Mouse (Mus musculus): Measurements from ENCODE around the gene Sectm1a. TPM values are rescaled to one million over a fixed set of nuclear protein-coding genes. Genes with fewer than 3 reads are reported as not detected.
"Not testable (repeated sequence)": the region's sequence is repeated elsewhere in the genome, so short reads cannot be mapped to it uniquely, and the experiment has no call there.

Gene Sectm1a
- total RNA-seq, 2 experiments from 2014 or later, result not detected

- no peak for ATAC-seq (replicated peaks; ENCODE audit: low FRiP score, poor library complexity, severe bottlenecking)
Measured at GRCm38 (mm10) chr11:121092606-121093585, 11.9 kb upstream of the Sectm1a start.

DNA sequence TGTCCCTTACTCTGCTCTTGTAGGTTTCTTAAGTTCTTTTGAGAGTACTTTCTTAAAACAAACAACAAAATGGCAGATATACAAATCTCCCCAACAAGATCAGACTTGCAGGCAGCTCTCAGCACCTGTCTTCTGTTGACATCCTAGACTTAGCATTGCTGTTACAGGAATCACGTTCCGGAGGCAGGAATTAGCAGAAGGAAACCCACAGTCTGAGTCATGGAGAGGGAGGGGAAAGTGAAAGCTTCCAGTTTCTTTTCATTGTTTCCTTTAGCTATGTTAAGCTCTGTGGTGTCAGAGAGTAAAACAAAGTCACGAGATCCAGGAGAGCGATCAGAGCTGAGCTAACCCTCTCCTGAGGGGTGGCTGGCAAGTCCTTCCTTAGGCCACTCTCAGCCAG lies 9.9 kb upstream of the Sectm1a start:
- ATAC-seq (replicated peaks; ENCODE audit: low FRiP score, poor library complexity, severe bottlenecking), result no peak

DNA sequence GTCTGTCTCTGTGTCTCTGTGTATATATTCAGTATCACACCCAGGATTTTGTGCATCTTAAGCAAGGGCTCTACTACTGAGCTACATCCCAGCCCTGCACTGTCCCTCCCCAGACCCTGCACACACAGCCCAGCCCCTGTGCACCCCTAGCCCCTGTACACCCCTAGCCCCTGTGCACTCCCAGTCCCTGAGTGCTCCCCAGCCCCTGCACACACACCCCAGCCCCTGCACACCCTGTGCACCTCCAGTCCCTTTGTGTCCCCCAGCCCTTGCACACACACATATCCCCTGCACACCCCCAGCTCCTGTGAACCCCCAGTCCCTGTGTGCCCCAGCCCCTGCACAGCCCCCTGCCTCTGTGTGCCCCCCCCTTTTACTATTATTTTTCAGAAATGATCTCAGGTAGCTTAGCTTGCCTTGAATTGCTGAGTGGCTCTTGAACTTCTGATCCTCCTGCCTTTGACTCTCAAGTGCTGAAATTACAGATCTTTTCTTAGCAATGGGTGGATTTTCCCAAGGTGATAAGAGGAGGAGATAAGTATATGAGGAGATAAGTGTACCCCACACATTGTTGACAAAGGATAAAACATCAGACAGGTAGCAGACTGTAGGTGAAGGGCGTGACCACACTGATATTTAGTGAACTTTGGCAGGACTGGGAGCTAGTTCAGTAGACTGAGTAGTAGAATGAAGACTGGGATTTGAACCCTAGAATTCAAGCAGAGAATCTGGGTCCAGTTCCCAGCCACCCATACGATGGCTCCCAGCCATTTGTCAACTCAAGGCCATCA lies 8.9 kb upstream of the Sectm1a start:
- no peak for ATAC-seq (replicated peaks; ENCODE audit: low FRiP score, poor library complexity, severe bottlenecking)

GRCm38 (mm10) chr11:121088997-121089396 lies 8.0 kb upstream of the Sectm1a start:
- ATAC-seq (replicated peaks; ENCODE audit: low FRiP score, poor library complexity, severe bottlenecking), result no peak

DNA sequence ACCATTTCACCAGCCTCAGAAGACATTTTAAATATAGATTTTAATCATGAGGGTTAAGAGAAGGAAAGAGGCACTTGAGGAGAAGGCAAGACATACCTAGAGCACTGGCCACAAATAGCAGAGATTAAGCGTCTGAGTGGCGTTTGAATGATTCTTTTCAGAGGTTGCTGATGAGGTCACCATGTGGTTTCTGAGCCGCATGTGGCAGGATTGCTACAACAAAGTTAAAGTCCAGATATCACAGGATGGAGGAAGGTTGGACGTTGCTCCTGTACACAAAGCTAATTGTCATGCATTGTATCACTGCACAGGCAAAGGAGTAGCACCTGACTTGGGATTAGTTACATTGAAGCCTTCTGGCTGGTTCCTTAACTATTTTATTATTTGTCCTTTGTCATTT lies 5.3 kb upstream of the Sectm1a start:
- ATAC-seq (replicated peaks; ENCODE audit: low FRiP score, poor library complexity, severe bottlenecking), result no peak

- ATAC-seq (replicated peaks; ENCODE audit: low FRiP score, poor library complexity, severe bottlenecking), result no peak
Measured at GRCm38 (mm10) chr11:121085181-121085580, 4.2 kb upstream of the Sectm1a start.

DNA sequence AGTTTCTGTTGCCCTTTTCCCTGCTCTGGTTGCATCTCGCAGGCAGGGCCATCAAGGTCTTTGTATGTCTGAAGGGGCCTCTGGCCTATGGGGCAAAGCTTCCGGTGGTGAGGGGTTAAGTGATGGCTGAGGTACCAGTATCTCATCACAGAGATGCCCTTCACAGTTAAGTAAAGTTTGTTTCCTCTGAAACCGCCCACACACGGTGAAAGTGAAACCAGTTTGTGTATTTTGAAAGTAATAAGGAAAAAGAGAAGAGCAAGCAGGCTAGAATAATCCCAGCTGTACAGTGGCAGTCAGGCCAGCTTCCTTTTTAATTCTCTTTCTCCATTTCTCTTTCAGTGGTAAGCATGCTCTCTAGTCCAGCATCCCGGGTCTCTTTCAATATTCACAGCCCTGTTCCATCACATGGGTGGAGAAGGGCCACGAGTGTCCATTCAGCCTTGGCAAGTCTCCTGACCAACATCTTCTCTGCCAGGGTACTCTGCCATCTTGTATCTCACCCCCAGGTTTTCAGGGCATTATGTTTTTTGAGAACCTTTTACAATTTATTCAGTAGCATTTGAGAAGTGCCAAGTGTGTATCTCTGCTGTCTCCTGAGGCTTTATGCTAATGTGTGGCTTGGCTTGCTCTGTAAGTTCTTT lies 2.0 kb upstream of the Sectm1a start:
- ATAC-seq (replicated peaks; ENCODE audit: low FRiP score, poor library complexity, severe bottlenecking), result no peak

GRCm38 (mm10) chr11:121082250-121082649 lies 1.2 kb upstream of the Sectm1a start:
- no peak for ATAC-seq (replicated peaks; ENCODE audit: low FRiP score, poor library complexity, severe bottlenecking)

DNA sequence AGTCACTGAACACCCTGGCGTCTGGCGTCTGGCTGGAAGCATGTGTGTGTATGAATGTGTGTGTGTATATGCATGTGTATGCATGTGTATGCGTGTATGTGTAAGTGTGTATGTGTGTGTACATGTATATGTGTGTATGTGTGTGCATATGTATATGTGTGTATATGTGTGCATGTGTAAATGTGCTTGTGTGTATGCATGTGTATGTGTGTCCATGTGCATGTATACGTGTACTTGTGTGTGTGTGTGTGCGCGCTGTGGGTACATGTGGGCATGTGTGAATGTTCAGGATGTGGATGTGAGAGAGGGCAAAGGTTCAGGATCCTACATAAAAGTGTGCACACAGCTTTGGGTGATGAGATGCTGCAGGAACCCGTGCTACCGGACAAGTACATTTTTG lies 690 bp downstream of the Sectm1a start:
- ATAC-seq (replicated peaks; ENCODE audit: low FRiP score, poor library complexity, severe bottlenecking), result no peak

- ATAC-seq (replicated peaks; ENCODE audit: low FRiP score, poor library complexity, severe bottlenecking), result peak; percentile 34; the same call in 1 of the 2 replicates
Measured at GRCm38 (mm10) chr11:121075655-121076054, 5.4 kb downstream of the Sectm1a start.

- not testable (repeated sequence) for ATAC-seq (replicated peaks; ENCODE audit: low FRiP score, poor library complexity, severe bottlenecking)
Measured at GRCm38 (mm10) chr11:121069662-121070061, 11.4 kb downstream of the Sectm1a start.

- ATAC-seq (replicated peaks; ENCODE audit: low FRiP score, poor library complexity, severe bottlenecking), result no peak
Measured at GRCm38 (mm10) chr11:121067895-121068294, 13.1 kb downstream of the Sectm1a start.

DNA sequence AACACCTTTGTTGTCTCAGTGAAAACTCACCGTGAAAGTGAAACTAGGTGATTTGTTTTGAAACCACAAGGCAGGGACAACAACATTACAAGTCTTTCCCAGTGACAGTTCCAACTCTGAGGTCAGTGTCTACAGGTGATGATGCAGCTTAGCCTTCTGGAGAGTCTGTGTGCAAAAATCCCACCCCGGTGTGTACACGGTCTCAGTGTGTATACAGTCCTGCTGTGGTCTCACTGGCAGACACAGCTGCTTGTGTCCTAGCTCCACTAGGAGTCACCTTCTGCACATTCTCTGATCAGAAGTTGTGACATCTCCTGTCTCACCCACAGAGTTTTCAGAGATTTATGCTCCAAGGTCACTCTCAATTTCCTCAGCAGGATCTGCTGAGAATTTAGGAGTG lies 16.8 kb downstream of the Sectm1a start:
- no peak for ATAC-seq (replicated peaks; ENCODE audit: low FRiP score, poor library complexity, severe bottlenecking)

GRCm38 (mm10) chr11:121063379-121063778 lies 17.6 kb downstream of the Sectm1a start, which contains the start of gene Sectm1b:
TSS of gene Sectm1b (minus strand) at chr11:121063569.
- no peak for ATAC-seq (replicated peaks; ENCODE audit: low FRiP score, poor library complexity, severe bottlenecking)

DNA sequence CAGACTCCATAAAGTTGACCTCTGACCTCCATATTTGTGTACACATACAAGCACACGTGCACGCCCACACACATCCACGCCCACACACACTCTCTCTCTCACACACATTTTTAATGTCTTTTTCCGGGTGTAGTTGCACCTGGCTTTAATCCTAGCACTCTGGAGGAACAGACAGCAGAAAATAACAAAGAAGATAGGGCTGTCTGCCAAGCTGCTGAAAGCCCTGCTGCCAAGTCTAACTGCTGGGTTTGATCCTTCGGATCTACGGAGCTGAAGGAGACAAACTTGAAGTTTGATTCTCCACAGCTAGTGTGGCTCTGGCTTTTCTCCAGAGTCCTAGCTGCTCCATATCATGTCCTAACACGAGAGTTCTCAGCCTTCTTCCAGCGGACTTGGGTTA lies 19.4 kb downstream of the Sectm1a start:
- no peak for ATAC-seq (replicated peaks; ENCODE audit: low FRiP score, poor library complexity, severe bottlenecking)

DNA sequence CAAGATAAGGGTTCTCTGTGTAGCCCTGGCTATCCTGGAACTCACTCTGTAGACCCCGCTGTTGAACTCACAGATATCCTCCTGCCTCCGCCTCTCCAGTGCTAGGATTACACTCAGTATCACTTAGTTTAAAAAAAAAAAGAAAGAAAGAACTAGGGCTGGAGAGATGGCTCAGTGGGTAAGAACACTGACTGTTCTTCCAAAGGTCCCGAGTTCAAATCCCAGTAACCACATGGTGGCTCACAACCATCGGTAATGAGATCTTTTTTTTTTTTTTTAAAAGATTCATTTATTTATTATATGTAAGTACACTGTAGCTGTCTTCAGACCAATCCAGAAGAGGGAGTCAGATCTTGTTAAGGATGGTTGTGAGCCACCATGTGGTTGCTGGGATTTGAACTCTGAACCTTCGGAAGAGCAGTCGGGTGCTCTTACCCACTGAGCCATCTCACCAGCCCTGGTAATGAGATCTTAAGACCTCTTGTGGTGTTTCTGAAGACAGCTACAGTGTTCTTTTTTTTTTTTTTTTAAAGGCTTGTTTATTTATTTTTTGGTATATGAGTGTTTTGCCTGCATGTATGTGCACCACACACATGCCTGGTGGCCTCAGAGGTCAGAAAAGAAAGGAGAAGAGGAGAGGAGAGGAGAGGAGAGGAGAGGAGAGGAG lies 20.5 kb downstream of the Sectm1a start:
- ATAC-seq (replicated peaks; ENCODE audit: low FRiP score, poor library complexity, severe bottlenecking), result not testable (repeated sequence)

GRCm38 (mm10) chr11:121059471-121059870 lies 21.5 kb downstream of the Sectm1a start:
- no peak for ATAC-seq (replicated peaks; ENCODE audit: low FRiP score, poor library complexity, severe bottlenecking)

- ATAC-seq (replicated peaks; ENCODE audit: low FRiP score, poor library complexity, severe bottlenecking), result no peak
Measured at GRCm38 (mm10) chr11:121058956-121059355, 22.1 kb downstream of the Sectm1a start.

DNA sequence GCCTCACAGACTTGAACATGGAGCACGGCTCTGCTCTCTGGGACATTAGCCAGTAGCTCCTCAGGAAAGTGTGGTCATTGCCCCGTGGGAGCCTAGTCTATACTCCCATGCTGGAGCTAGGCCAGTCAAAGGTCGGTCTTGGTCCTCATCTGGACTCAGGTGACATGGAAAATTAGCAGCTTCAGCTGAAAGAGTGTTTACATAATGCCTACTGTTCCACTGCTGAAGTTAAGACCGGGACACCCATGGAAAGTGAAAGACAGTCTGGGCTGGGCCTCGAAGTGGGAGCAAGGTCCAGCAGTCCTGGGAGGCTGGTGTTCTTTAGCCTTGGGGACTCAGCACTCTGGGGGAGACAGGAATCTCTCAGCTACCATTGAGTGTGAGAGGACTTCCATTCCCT lies 22.9 kb downstream of the Sectm1a start:
- ATAC-seq (replicated peaks; ENCODE audit: low FRiP score, poor library complexity, severe bottlenecking), result no peak
